Mouse (Mus musculus) forebrain, embryonic 11.5 days (tissue): Measurements from ENCODE around the gene Trim47. TPM values are rescaled to one million over a fixed set of nuclear protein-coding genes. Genes with fewer than 3 reads are reported as not detected.

Experiments
- ATAC-seq: fragments of 200-750 bp; cut with Nextera tagmentation; replicated peaks from 2 replicates; pipeline ENCODE4 v1.8.0; 2017; ENCODE audit warnings: moderate TSS enrichment; ENCODE audit not compliant: low FRiP score
- DNase-seq: peaks from one replicate; pipeline ENCODE4 v3.0.0-alpha.2; 2017; ENCODE audit warnings: low spot score
- H3K27ac ChIP-seq: fragments of 300-500 bp; sonication (generic); 2 replicates; pipeline ENCODE4 v1.5.1; 2014; ENCODE audit warnings: low read depth, low read length
- H3K27me3 ChIP-seq: fragments of 300-500 bp; sonication (generic); 2 replicates; pipeline ENCODE4 v1.6.1; 2014; ENCODE audit warnings: mild to moderate bottlenecking, low read length, mixed read lengths; ENCODE audit not compliant: control insufficient read depth, insufficient read depth
- H3K36me3 ChIP-seq: fragments of 300-500 bp; sonication (generic); 2 replicates; pipeline ENCODE4 v1.6.1; 2014; ENCODE audit warnings: mild to moderate bottlenecking, low read length, moderate library complexity, mixed read lengths; ENCODE audit not compliant: control insufficient read depth, insufficient read depth
- H3K4me1 ChIP-seq: fragments of 300-500 bp; sonication (generic); replicated peaks from 2 replicates; pipeline ENCODE4 v1.6.1; 2014; ENCODE audit warnings: low read length, mixed read lengths; ENCODE audit not compliant: control insufficient read depth, insufficient read depth
- H3K4me2 ChIP-seq: fragments of 300-500 bp; sonication (generic); 2 replicates; pipeline ENCODE4 v1.6.1; 2014; ENCODE audit warnings: low read depth, mild to moderate bottlenecking, low read length, moderate library complexity, mixed read lengths; ENCODE audit not compliant: severe bottlenecking
- H3K4me3 ChIP-seq: fragments of 300-500 bp; sonication (generic); 2 replicates; pipeline ENCODE4 v1.5.1; 2014; ENCODE audit warnings: low read depth, low read length
- H3K9ac ChIP-seq: fragments of 300-500 bp; sonication (generic); 2 replicates; pipeline ENCODE4 v1.6.1; 2014; ENCODE audit warnings: low read length
- H3K9me3 ChIP-seq: fragments of 300-500 bp; sonication (generic); 2 replicates; pipeline ENCODE4 v1.6.1; 2016; ENCODE audit warnings: low read length, mixed read lengths; ENCODE audit not compliant: control insufficient read depth
- WGBS: fragments of 180-500 bp; shearing (Covaris S2); extraction: QIAGEN DNeasy Blood & Tissue Kit; methylation state at CpG from one replicate; pipeline ENCODE4 v1.1.7; 2014; 5-methylcytosine and 5-hydroxymethylcytosine counted together
- polyA plus RNA-seq: library from polyadenylated mRNA; unstranded; fragments of >200 nt; fragmentation: Nextera tagmentation; extraction: Ambion mirVana; gene quantifications from 2 replicates; pipeline ENCODE4 v1.2.1, GENCODE M21; 2014

Gene Trim47
- polyA plus RNA-seq, 1 experiment from 2014 or later = 3.4 TPM

DNA sequence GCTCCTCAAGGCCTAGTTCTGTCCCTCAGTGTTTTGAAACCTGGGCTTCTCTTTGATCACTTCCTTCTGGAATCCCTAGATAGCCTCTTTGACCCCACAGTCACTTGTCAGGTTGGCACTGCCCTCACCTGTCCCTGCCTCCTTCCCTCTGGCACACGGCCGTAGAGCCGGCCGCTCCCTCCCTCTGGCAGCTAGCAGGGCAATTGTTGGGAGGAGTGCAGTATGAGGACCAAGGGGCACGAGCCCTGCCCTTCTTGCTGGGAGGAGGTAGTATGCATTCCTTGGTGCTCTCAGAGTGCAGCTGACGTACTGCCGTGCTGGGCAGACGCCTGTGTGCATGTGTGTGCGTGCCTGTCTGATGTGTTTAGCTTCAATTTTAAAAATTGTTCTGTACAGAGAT, 66.4 kb downstream of the Trim47 start:
- H3K4me3 ChIP-seq = no peak overlapping the region
- H3K27ac ChIP-seq = no peak overlapping the region
- peaks cover 10% of the 10 kb centered on the region for H3K36me3 ChIP-seq
- WGBS = 92% methylated on average over 9 of the region's 9 CpGs
- ATAC-seq (no peak), DNase-seq (no peak)
- H3K9ac ChIP-seq = no peak overlapping the region
- no peaks in the 10 kb centered on the region for H3K9me3 ChIP-seq
- no peak overlapping the region for H3K4me2 ChIP-seq
- H3K27me3 ChIP-seq = no peaks in the 10 kb centered on the region
- no peaks in the 10 kb centered on the region for H3K4me1 ChIP-seq

DNA sequence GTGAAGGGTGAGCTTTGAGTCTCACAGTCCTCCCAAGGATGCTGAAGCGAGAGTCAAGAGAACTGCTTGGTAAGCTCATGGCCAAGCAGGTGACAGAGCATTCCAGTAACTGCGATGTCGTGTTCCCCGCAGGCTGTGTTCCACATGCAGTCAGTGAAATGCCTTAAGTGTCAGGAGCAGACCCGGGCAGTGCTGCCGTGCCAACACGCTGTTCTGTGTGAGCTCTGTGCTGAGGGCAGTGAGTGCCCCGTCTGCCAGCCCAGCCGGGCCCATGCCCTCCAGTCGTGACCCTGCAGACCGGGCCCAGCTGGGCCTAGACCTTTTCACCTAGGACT, 67.4 kb downstream of the Trim47 start:
- no peaks in the 10 kb centered on the region for H3K27me3 ChIP-seq
- peaks cover 16% of the 10 kb centered on the region for H3K36me3 ChIP-seq
- H3K9me3 ChIP-seq = no peaks in the 10 kb centered on the region
- no peak for DNase-seq
- H3K27ac ChIP-seq = no peak overlapping the region
- H3K9ac ChIP-seq = no peak overlapping the region
- H3K4me2 ChIP-seq = no peak overlapping the region
- no peak for ATAC-seq
- H3K4me3 ChIP-seq = no peak overlapping the region
- H3K4me1 ChIP-seq = no peaks in the 10 kb centered on the region
- 94% methylated on average over 11 of the region's 11 CpGs for WGBS

DNA sequence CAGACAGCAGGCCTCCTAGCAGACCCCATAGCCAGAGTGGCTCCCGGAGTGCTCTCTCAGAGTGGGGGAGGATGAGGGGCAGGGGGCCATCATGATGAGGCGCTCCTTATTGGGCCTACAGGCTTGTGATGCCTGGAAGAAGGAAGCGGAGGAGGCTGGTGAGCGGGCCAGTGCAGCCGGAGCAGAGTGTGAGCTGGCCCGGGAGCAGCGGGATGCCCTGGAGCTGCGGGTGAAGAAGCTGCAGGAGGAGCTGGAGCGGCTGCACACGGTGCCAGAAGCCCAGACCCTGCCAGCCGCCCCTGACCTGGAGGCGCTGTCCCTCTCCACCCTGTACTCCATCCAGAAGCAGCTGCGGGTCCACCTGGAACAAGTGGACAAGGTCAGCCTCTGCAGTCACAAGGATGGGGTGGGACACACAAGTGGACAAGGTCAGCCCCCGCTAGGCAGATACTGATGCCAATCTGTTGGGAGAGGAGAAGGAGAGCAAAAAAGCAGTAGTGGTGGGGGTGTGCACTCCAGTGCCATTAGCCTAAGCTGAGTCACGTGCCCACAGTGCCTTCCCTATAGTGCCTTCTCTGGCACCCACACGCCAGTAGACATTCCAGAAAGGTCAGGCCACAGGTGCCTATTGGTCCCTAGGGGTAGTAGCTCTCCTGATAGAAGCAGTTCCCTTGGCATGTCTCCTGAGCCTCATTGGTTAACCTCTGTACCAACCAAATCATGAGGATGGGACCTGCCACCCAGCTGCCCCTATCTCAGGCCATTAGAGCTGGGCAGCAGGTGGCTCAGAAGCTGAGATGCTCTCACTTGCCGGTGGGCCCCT, 67.9 kb downstream of the Trim47 start:
- H3K36me3 ChIP-seq = peaks cover 17% of the 10 kb centered on the region
- DNase-seq (no peak), ATAC-seq (no peak)
- H3K27me3 ChIP-seq = no peaks in the 10 kb centered on the region
- H3K27ac ChIP-seq = no peak overlapping the region
- 93% methylated on average over 17 of the region's 17 CpGs for WGBS
- no peak overlapping the region for H3K9ac ChIP-seq
- no peak overlapping the region for H3K4me3 ChIP-seq
- no peaks in the 10 kb centered on the region for H3K4me1 ChIP-seq
- H3K4me2 ChIP-seq = no peak overlapping the region
- H3K9me3 ChIP-seq = no peaks in the 10 kb centered on the region

DNA sequence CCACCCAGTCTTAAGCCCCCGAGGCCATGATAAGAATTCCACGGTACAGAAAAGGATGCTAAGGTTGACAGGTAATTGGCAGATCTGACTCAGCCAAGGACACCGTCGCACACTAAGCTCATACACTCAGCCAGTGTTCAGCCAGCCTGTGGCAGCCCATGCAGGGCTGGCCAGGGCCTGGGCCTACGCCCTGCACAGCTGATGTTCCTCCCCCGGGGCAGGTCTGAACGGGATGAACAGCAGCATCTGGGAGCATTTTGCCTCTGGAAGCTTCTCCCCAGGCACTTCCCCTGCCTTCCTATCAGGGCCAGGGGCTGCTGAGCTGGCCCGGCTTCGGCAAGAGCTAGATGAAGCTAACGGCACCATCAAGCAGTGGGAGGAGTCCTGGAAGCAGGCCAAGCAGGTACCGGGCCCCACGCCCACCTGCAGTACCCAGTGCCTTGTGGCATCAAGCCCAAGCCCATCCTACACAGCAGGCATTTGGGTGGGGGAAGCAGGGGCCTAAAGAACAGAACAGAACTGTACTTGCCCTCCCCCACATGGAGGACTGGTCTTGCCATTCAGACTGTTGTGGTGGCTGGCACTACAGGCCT, 68.9 kb downstream of the Trim47 start:
- DNase-seq (no peak), ATAC-seq (no peak)
- no peak overlapping the region for H3K9ac ChIP-seq
- 90% methylated on average over 12 of the region's 12 CpGs for WGBS
- H3K9me3 ChIP-seq = no peaks in the 10 kb centered on the region
- H3K4me1 ChIP-seq = no peaks in the 10 kb centered on the region
- H3K27me3 ChIP-seq = no peaks in the 10 kb centered on the region
- H3K36me3 ChIP-seq = peaks cover 19% of the 10 kb centered on the region
- H3K4me3 ChIP-seq = no peak overlapping the region
- H3K4me2 ChIP-seq = no peak overlapping the region
- no peak overlapping the region for H3K27ac ChIP-seq

DNA sequence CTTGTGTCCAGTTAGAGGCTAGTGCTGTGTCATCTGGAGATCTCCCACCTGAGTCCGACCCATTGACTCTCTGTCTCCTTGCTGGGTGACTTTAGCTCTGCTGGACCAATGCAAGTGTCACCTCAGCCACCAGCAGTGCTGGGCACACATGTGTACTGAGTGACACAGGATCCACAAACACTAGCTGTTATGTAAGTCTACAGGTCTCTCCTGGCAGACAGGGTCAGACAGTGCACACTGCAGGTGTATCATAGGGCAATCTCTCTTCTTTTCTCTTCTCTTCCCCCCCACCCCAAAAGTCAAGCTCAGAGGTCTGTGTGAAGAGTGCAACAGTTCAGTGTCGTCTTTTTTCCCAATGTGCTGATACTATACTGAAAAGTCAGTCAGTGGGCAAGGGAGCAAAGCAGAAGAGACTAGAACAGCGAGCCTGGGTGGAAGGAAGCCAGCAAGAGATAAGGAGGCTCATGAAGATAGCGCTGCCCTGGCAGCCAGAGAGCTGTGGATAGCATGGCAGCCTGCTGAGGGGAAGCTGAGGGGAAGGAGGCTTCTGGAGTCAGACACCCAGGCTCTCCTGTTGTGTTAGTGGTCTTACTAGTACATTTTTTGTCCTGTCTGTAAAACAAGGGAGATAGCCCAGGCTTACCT, 69.7 kb downstream of the Trim47 start:
- H3K4me1 ChIP-seq = no peaks in the 10 kb centered on the region
- no peak overlapping the region for H3K27ac ChIP-seq
- no peaks in the 10 kb centered on the region for H3K27me3 ChIP-seq
- H3K36me3 ChIP-seq = peaks cover 21% of the 10 kb centered on the region
- no peak for DNase-seq
- no peaks in the 10 kb centered on the region for H3K9me3 ChIP-seq
- no peak overlapping the region for H3K4me3 ChIP-seq
- no peak for ATAC-seq
- no peak overlapping the region for H3K9ac ChIP-seq
- no peak overlapping the region for H3K4me2 ChIP-seq
- 86% methylated on average over 4 of the region's 4 CpGs for WGBS

DNA sequence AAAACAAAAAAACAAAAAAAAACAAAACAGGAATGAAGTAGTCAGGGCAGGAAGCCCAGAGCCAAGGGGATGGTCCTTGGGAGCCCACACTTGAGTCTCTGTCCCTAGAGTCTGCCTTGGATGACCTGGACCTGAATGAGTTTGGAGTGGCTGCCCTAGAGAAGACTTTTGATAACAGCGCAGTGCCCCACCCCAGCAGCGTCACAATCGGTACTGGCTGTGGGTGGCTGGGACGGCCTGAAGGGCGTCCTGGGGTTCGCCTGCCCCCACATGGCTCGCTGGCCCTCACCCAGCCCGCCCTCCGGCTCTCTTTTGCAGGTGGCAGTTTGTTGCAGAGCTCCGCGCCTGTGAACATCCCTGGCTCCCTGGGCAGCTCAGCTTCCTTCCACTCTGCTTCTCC, 71.1 kb downstream of the Trim47 start:
- WGBS = 96% methylated on average over 11 of the region's 11 CpGs
- Histone ChIP-seq H3K27ac (no peak overlapping the region), H3K27me3 (no peaks in the 10 kb centered on the region), H3K4me3 (no peak overlapping the region), H3K36me3 (peaks cover 26% of the 10 kb centered on the region), H3K4me2 (no peak overlapping the region), H3K4me1 (no peaks in the 10 kb centered on the region), H3K9ac (no peak overlapping the region), H3K9me3 (no peaks in the 10 kb centered on the region)
- ATAC-seq = no peak
- no peak for DNase-seq

Other genes starting within 250 kb of the Trim47 start
- 2.0 and 2.6 TPM in 2 replicates for gene Smim5, start 227.2 kb downstream of the Trim47 start, polyA plus RNA-seq
- 0.72 and 0.95 TPM in 2 replicates for gene Smim6, start 215.2 kb downstream of the Trim47 start, polyA plus RNA-seq
- 55.2 and 56.3 TPM in 2 replicates for gene Sap30bp, start 193.9 kb downstream of the Trim47 start, polyA plus RNA-seq
- gene Recql5, start 193.7 kb downstream of the Trim47 start, polyA plus RNA-seq = 28.3 and 35.6 TPM in 2 replicates
- gene Itgb4, start 152.5 kb downstream of the Trim47 start, polyA plus RNA-seq = 0.57 and 0.72 TPM in 2 replicates
- 142 and 151 TPM in 2 replicates for gene Galk1, start 114.5 kb downstream of the Trim47 start, polyA plus RNA-seq
- gene H3f3b, start 99.2 kb downstream of the Trim47 start, polyA plus RNA-seq = 1,836 and 1,931 TPM in 2 replicates
- 40.7 and 48.5 TPM in 2 replicates for gene Unk, start 96.9 kb downstream of the Trim47 start, polyA plus RNA-seq
- 1.6 and 2.2 TPM in 2 replicates for gene Unc13d, start 49.2 kb downstream of the Trim47 start, polyA plus RNA-seq
- 100.0 and 111 TPM in 2 replicates for gene Wbp2, start 40.2 kb downstream of the Trim47 start, polyA plus RNA-seq
- gene Trim65, start 3.9 kb upstream of the Trim47 start, polyA plus RNA-seq = 1.8 and 1.9 TPM in 2 replicates
- gene Mrpl38, start 11.7 kb upstream of the Trim47 start, polyA plus RNA-seq = 98.0 and 109 TPM in 2 replicates
- 52.8 and 60.3 TPM in 2 replicates for gene Fbf1, start 41.0 kb upstream of the Trim47 start, polyA plus RNA-seq
- gene Ten1, start 71.6 kb upstream of the Trim47 start, polyA plus RNA-seq = 48.5 and 55.4 TPM in 2 replicates
- gene Acox1, start 71.8 kb upstream of the Trim47 start, polyA plus RNA-seq = 28.0 and 30.2 TPM in 2 replicates
- gene Evpl, start 110.9 kb upstream of the Trim47 start, polyA plus RNA-seq = 0.61 and 0.80 TPM in 2 replicates
- gene Srp68, start 147.0 kb upstream of the Trim47 start, polyA plus RNA-seq = 81.2 and 83.6 TPM in 2 replicates
- gene Galr2, start 153.7 kb upstream of the Trim47 start, polyA plus RNA-seq = 0.27 TPM in 1 of 2 replicates, not detected in the other
- 67.8 and 71.1 TPM in 2 replicates for gene Exoc7, start 180.0 kb upstream of the Trim47 start, polyA plus RNA-seq
- 5.3 and 6.8 TPM in 2 replicates for gene Foxj1, start 208.2 kb upstream of the Trim47 start, polyA plus RNA-seq